In the genomic region with DNA sequence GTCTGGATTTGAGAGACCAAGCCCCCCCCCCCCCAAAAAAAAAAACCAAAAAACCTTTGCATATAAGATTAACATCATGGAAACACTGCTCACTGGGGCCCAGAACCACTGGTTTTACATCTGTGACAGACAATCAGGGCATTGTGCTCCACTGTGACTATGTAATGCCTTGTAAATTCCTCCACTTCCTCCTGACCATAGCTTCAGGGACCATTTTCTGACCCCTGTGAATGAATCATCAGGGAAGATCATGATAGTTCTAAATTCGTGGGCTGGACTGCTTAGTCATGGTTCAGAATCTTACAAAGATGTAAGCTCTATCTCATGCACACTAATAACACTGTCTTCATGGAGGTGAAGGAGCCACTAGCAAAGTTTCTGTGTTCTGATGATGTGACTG, we compare ENCODE assay signal across 15 mouse cellular contexts.
"Had no signal": no experiment of that assay in that cellular context is flagged by ENCODE, and none has a peak within 500 bp of the region (broad histone marks: within the 10 kb centered on the region; RNA-seq: fewer than 3 reads in every experiment).

No protein-coding gene starts in this region.

- H3K4me1 ChIP-seq: kidney, embryonic 15.5 days; limb, embryonic 15.5 days; liver, embryonic 13.5 days; lung, embryonic 15.5 days; neural tube, embryonic 13.5 days; stomach, embryonic 15.5 days had no signal

- H3K4me3 ChIP-seq: kidney, embryonic 15.5 days; left cerebral cortex, adult 2 months; limb, embryonic 15.5 days; liver, embryonic 13.5 days; lung, embryonic 15.5 days; neural tube, embryonic 13.5 days; stomach, embryonic 15.5 days had no signal

- H3K27ac ChIP-seq: kidney, embryonic 15.5 days; left cerebral cortex, adult 2 months; limb, embryonic 15.5 days; liver, embryonic 13.5 days; lung, embryonic 15.5 days; neural tube, embryonic 13.5 days; stomach, embryonic 15.5 days had no signal

- H3K9ac ChIP-seq: kidney, embryonic 15.5 days; limb, embryonic 15.5 days; liver, embryonic 13.5 days; liver, postnatal 0 days; lung, embryonic 15.5 days; neural tube, embryonic 13.5 days; stomach, embryonic 15.5 days had no signal

- ATAC-seq: liver, postnatal 0 days had no signal

- H3K27me3 ChIP-seq: kidney, embryonic 15.5 days; limb, embryonic 15.5 days; liver, embryonic 13.5 days; lung, embryonic 15.5 days; neural tube, embryonic 13.5 days; stomach, embryonic 15.5 days had no signal

- DNase-seq: kidney, adult 2 months; kidney, postnatal 25 days; liver, embryonic 13.5 days; liver, postnatal 0 days; lung, postnatal 14 days; midbrain, embryonic 14.5 days; retina, postnatal 1 day; right cerebral cortex, postnatal 4 days; thymus, postnatal 4 days had no signal

- H3K9me3 ChIP-seq: kidney, embryonic 15.5 days; limb, embryonic 15.5 days; liver, embryonic 13.5 days; lung, embryonic 15.5 days; neural tube, embryonic 13.5 days; stomach, embryonic 15.5 days had no signal

- H3K4me2 ChIP-seq: kidney, embryonic 15.5 days; limb, embryonic 15.5 days; liver, embryonic 13.5 days; lung, embryonic 15.5 days; neural tube, embryonic 13.5 days; stomach, embryonic 15.5 days had no signal
